Mouse (Mus musculus) layer of hippocampus, postnatal 25 days (tissue): ENCODE measurements around the gene Skint7. TPM values are rescaled to one million over a fixed set of nuclear protein-coding genes. Genes with fewer than 3 reads are reported as not detected.
"Not testable (repeated sequence)": the region's sequence is repeated elsewhere in the genome, so short reads cannot be mapped to it uniquely, and the experiment has no call there.

Experiments
- DNase-seq, 2 experiments: peaks; one replicate each; pipeline ENCODE4 v3.0.0; 2022; ENCODE audit warnings: mixed read lengths in 2 of 2, low spot score in 1 of 2; ENCODE audit errors: extremely low spot score in 1 of 2
- total RNA-seq, 2 experiments: library from RNA; stranded (reverse); gene quantifications; 2 replicates each; pipeline ENCODE4 v1.2.3; 2021

The Skint7 gene
- under 1 TPM; 0.33 to 0.44 TPM for total RNA-seq

- no peak for DNase-seq
Measured at GRCm38 (mm10) chr4:111972623-111973022, at the start of gene Skint7. Gene Skint7 (plus strand): TSS chr4:111972923.

- no peak for DNase-seq
Measured at GRCm38 (mm10) chr4:111961309-111961708, 11.4 kb upstream of the Skint7 start.

- DNase-seq = not testable (repeated sequence)
Measured at GRCm38 (mm10) chr4:111963241-111963640, 9.5 kb upstream of the Skint7 start.

- DNase-seq = no peak
Measured at GRCm38 (mm10) chr4:111963669-111964068, 9.1 kb upstream of the Skint7 start.

- no peak for DNase-seq
Measured at GRCm38 (mm10) chr4:112005969-112006368, 33.2 kb downstream of the Skint7 start, which contains the start of gene Skint1. Gene Skint1 (plus strand): TSS chr4:112006269.

Other genes with a start within 250 kb of the Skint7 start
- not detected for gene Slc5a9, start 70.0 kb upstream of the Skint7 start, total RNA-seq
- not detected for gene Skint8, start 53.5 kb upstream of the Skint7 start, total RNA-seq
- gene Skint1, start 33.3 kb downstream of the Skint7 start, total RNA-seq = not detected
- gene Skint4, start 99.1 kb downstream of the Skint7 start, total RNA-seq = not detected